Mouse (Mus musculus) cerebellum, adult 8-10 months (tissue): ENCODE measurements around the gene Cds1.
A peak's percentile ranks its signal among the peaks of the same experiment; 100 is the strongest.
"Not testable (repeated sequence)": the region's sequence is repeated elsewhere in the genome, so short reads cannot be mapped to it uniquely, and the experiment has no call there.

Experiments
- DNase-seq: peaks from one replicate; pipeline ENCODE4 v3.0.0; 2022

Gene Cds1

DNA sequence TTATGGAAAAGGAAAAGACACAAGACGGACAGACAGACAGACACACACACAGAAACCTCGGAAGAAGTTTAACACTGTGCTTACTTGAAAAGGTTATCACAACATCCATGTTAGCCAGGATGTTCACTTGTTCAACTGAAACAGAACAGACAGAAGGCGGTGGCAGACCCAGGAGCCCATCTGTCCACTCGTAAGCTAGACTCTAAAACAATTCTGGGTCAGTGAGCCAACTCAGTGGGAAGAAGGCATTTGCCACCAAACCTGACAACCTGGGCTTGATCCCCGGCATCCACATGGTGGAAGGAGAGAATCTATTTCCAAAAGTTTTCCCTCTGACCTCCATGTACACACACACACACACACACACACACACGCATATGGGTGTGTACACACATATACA lies 67.1 kb downstream of the Cds1 start:
- DNase-seq, result peak; percentile 40

DNA sequence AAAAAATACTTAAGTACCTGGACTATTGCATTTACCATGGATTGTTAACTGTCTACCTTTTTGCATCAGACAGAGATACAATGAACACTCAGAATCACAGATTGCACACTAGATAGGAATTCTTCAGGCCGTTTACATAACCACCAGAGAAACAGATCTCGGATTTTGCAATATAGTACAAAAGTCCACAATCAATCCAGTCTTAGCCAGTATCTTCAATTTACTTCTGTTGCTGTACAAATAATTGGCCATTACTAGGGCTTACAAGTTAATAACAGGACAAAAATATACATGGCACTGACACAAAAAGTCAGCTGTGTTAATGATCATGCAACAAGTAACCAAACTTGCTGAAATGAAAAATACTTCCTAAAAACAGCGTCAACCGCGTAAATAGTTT lies 68.1 kb downstream of the Cds1 start:
- DNase-seq, result no peak

DNA sequence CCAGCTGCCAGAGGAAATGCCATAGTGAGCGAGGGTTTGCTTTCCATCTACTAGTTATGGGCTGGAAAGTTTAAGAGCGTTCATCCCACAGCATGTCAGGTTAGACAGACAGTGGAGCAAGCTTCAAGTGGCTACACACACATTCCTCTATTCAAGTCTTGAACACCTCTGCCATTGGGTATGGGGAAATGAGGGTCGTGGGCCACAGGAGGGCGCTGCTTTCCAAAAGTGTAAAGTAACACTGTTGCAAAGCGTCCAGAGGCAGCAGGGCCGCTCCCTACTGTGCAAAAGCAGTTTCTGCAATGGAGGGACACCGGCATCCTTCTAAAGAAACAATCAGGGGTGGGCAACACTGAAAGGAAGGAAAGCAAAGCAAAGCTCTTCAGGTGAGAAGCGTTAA lies 68.9 kb downstream of the Cds1 start:
- DNase-seq, result no peak

DNA sequence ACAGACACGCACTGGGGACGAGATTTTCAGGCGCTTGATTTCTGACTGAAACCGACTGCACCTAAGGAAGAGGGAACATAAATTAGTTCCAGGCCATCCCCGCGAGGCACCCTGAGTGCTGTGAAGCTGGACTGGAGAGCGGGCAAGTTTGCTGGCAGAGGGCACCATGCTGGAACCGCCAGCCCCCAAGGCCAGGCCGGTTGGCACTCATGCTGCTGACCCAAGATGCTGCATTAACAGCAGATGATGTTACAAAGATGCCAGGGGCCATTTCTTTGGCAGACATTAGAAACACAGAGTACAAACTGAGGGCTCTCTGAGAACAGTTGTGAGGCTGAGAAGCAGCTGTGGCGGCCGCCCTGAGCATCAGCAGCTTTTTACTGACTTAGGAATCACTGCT lies 71.3 kb downstream of the Cds1 start:
- DNase-seq, result no peak

GRCm38 (mm10) chr5:101837605-101838004 lies 72.7 kb downstream of the Cds1 start:
- DNase-seq, result not testable (repeated sequence)

- DNase-seq, result no peak
Measured at GRCm38 (mm10) chr5:101840476-101840875, 75.5 kb downstream of the Cds1 start.

GRCm38 (mm10) chr5:101845011-101845410 lies 80.1 kb downstream of the Cds1 start:
- DNase-seq, result no peak

DNA sequence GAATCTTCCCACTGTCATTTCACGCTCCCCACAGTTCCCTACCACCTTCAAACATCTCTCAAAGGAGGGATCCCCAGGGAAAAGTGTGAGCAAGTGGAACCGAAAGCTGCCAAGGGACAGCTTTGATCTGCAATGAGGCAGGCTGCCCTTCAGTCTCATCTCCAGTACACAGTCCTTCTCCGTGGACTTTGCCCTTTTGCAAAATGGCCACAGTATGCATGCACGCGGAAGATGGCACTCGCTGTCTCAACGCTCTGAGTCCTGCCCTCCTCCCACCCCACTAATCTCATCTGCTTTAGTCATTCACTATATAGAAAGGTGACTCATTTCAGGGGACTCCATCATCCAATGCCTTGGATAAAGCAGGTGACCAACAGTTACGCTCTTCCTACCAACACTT lies 81.0 kb downstream of the Cds1 start:
- DNase-seq, result no peak

DNA sequence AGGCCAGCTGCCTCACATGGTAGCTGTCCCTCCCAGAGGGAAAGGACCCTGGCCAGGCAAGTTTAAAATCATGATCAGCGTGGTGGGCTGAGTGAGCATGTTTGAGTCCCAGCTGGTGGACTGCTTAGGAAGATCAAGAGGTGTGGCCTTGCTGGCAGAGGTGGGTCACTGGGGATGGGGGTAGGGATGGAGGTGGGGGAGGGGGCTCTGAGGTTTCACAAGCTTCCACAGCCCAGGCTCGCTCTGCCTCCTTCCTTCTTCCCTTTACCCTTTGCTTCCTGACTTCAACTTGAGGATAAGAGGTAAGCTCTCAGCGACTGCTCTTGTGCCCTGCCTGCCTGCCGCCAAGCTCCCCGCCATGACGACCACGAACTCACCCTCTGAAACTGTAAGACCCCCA lies 82.4 kb downstream of the Cds1 start:
- no peak for DNase-seq

GRCm38 (mm10) chr5:101847762-101848161 lies 82.8 kb downstream of the Cds1 start:
- DNase-seq, result no peak

DNA sequence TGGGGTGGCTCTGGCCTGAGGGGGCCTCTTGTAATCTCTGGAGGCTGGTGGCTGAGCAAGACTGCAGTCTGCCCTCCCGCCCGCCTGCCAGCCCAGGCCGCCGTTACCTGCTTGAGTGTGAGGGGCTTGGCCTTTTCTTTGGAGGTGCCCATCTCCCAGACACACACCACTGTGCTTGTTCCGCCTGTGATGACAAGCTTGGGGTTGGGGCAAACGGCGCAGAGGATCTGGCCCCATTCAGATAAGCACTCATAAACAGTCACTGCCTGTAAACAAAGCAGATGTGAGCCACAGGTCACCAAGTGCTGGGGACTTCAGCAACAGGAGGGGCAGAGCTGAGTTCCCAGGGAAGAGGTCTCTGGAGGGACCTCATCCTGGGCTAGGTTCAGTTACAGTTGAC lies 86.2 kb downstream of the Cds1 start:
- DNase-seq, result no peak

GRCm38 (mm10) chr5:101852116-101852680 lies 87.3 kb downstream of the Cds1 start:
- no peak for DNase-seq

DNA sequence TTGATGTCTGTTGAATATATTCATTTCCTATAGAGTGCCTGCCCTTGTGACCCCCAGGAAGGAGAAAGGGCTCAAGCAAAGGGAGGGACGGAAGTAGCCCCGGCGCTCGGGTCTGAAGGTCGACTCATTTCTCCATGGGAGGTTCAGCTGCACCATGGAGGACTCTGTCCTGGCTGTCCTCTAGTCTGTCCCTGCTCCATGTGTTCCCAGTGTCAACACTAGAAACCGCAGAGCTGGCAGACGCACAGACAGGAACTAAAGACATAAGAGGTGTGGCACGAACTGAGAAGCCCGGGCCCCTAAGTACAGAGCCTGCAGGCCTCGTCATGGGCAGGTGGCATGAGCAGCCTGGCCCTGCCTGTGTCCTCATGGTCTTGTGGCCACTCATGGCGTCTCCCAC lies 89.2 kb downstream of the Cds1 start:
- DNase-seq, result no peak

GRCm38 (mm10) chr5:101854667-101855066 lies 89.7 kb downstream of the Cds1 start:
- DNase-seq, result no peak

DNA sequence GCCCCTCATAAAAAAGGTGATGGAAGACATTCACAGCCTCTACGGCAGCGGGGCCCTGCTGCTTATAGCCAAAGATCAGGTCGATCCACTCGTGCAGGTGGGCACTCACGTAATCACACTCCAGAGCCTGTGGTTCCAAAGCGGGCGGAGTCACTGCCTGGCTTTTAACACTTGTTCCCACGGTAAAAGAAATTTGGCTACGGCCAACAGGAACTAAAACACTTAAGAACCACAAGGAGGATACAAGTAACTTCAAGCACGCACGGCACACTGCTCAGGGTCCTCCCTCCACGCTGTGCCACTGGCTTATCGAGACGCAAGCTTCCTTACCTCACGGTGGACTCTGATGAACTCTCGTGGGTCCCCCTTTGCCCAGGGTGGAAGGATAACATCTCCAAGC lies 90.5 kb downstream of the Cds1 start:
- no peak for DNase-seq

GRCm38 (mm10) chr5:101858891-101859436 lies 94.0 kb downstream of the Cds1 start:
- no peak for DNase-seq

DNA sequence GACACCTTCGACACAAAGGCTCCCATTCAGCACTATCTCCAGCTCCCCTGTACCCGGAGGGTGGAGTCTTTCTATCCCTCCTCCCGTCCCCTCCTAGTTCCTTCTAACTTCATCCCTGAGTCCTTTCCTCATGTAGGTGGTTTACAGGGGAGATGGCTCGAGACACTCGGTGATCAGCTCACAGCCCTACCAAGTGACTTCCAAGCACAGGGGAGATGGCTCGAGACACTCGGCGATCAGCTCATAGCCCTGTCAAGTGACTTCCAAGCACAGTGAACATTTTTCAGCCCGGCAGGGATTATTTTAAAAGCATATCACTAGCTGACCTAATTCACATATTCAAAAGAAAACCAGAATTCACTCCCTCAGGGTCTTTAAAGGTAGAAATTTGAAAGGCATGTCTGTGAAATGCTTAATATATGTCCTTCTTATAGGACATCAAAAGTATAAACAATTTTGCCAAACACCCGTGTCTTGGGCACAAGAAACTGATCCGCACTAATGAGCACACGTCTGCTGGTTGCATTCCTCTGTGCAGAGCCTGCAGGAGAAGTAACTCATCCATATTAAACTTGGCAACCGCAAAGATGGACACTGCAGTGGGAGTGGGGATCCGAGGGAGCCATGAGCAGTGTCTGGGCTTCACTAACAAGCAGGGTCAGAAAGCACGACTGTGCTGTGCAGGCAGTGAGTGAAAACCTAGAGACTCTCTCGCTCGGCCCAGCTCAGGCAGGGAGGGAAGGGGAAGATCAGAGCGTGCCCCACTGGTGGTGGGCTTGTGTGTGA lies 97.0 kb downstream of the Cds1 start:
- DNase-seq, result no peak

DNA sequence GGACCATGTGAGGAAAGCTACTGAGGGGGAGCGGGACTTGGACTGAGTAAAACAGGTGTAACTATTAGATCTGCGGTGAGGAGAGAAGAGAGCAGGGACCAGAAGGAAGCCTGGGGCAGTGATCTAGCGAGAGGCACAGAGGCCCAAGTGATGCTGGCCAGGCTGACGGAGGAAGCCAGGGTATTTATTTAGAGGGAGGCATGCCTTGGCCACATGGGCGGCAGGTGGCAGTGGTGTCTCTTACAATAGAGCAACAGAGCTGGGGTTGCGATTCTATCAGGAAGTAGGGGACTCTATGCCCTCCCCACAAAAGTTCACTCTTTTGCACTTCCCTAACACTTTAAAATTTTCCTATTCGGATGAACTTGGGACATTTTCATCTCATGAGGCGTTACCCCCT lies 97.7 kb downstream of the Cds1 start:
- no peak for DNase-seq

- no peak for DNase-seq
Measured at GRCm38 (mm10) chr5:101863946-101864345, 99.0 kb downstream of the Cds1 start.

DNA sequence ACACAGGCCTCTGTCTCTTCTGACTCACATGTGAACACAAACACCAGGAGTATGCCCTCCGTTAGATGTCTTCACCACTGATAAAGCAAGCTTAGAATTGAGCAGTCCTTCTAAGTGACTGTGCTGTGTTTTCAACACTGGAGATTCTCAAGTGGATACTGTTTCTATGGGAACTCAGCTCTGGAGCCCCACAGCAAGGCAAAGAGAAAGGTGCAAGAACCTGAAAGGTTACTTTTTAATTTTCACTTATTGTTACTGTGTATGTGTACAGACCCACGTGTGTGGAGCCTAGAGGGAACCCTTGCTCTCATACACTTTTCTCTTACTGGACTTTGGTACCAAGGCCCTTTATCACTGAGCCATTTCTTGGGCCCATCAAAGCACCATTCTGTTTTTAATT lies 101.8 kb downstream of the Cds1 start:
- DNase-seq, result no peak
